Mouse (Mus musculus) midbrain, embryonic 11.5 days (tissue): ENCODE results near the gene Gm26661. TPM values are rescaled to one million over a fixed set of nuclear protein-coding genes. Genes with fewer than 3 reads are reported as not detected.

Experiments used
- ATAC-seq: fragments of 200-750 bp; cut with Nextera tagmentation; 2 replicates; pipeline ENCODE4 v1.8.0; 2017; ENCODE audit warnings: moderate TSS enrichment, moderate library complexity; ENCODE audit not compliant: low FRiP score
- DNase-seq: peaks from one replicate; pipeline ENCODE4 v3.0.0; 2015; ENCODE audit warnings: low spot score; ENCODE audit errors: missing footprints
- H3K27ac ChIP-seq: fragments of 300-500 bp; sonication (generic); 2 replicates; pipeline ENCODE4 v1.5.1; 2014; ENCODE audit warnings: low read depth, low read length
- H3K27me3 ChIP-seq: fragments of 300-500 bp; sonication (generic); 2 replicates; pipeline ENCODE4 v1.6.1; 2014; ENCODE audit warnings: mild to moderate bottlenecking, low read length, moderate library complexity, mixed read lengths; ENCODE audit not compliant: control insufficient read depth, insufficient read depth
- H3K36me3 ChIP-seq: fragments of 300-500 bp; sonication (generic); 2 replicates; pipeline ENCODE4 v1.6.1; 2014; ENCODE audit warnings: mild to moderate bottlenecking, low read length, moderate library complexity, mixed read lengths; ENCODE audit not compliant: control insufficient read depth, insufficient read depth
- H3K4me1 ChIP-seq: fragments of 300-500 bp; sonication (generic); 2 replicates; pipeline ENCODE4 v1.6.1; 2014; ENCODE audit warnings: low read length; ENCODE audit not compliant: control insufficient read depth, insufficient read depth
- H3K4me2 ChIP-seq: fragments of 300-500 bp; sonication (generic); 2 replicates; pipeline ENCODE4 v1.6.1; 2014; ENCODE audit warnings: mild to moderate bottlenecking, moderate library complexity
- H3K4me3 ChIP-seq: fragments of 300-500 bp; sonication (generic); 2 replicates; pipeline ENCODE4 v1.5.1; 2014; ENCODE audit warnings: low read depth, low read length
- H3K9ac ChIP-seq: fragments of 300-500 bp; sonication (generic); 2 replicates; pipeline ENCODE4 v1.6.1; 2014; ENCODE audit warnings: low read length
- H3K9me3 ChIP-seq: fragments of 300-500 bp; sonication (generic); 2 replicates; pipeline ENCODE4 v1.6.1; 2016; ENCODE audit warnings: low read length; ENCODE audit not compliant: control insufficient read depth
- WGBS: fragments of 180-500 bp; shearing (Covaris S2); extraction: QIAGEN DNeasy Blood & Tissue Kit; methylation state at CpG from one replicate; pipeline ENCODE4 v1.1.7; 2014; 5-methylcytosine and 5-hydroxymethylcytosine counted together
- polyA plus RNA-seq: library from polyadenylated mRNA; unstranded; fragments of >200 nt; fragmentation: Nextera tagmentation; extraction: Ambion mirVana; gene quantifications from 2 replicates; pipeline ENCODE4 v1.2.1, GENCODE M21; 2014

Gene Gm26661
- polyA plus RNA-seq, 1 experiment from 2014 or later, result not detected

GRCm38 (mm10) chr14:7818463-7819121 lies 27.2 kb downstream of the Gm26661 start:
- H3K27ac ChIP-seq, result no peak overlapping the region
- DNase-seq, result no peak
- H3K4me1 ChIP-seq, result peaks cover 10% of the 10 kb centered on the region
- H3K4me3 ChIP-seq, result peak overlapping the region; percentile 61
- peak; percentile 49 for ATAC-seq
- WGBS, result 1% methylated on average over 36 of the region's 36 CpGs
- no peaks in the 10 kb centered on the region for H3K9me3 ChIP-seq
- H3K9ac ChIP-seq, result peak overlapping the region; percentile 81
- no peaks in the 10 kb centered on the region for H3K27me3 ChIP-seq
- peak overlapping the region; percentile 98 for H3K4me2 ChIP-seq
- H3K36me3 ChIP-seq, result no peaks in the 10 kb centered on the region

GRCm38 (mm10) chr14:7819446-7819845 lies 28.1 kb downstream of the Gm26661 start:
- H3K36me3 ChIP-seq, result no peaks in the 10 kb centered on the region
- H3K9me3 ChIP-seq, result no peaks in the 10 kb centered on the region
- DNase-seq (no peak), ATAC-seq (no peak)
- WGBS, result 78% methylated on average over 5 of the region's 5 CpGs
- H3K4me2 ChIP-seq, result peak overlapping the region; percentile 98
- H3K9ac ChIP-seq, result no peak overlapping the region
- no peak overlapping the region for H3K27ac ChIP-seq
- H3K27me3 ChIP-seq, result no peaks in the 10 kb centered on the region
- peaks cover 10% of the 10 kb centered on the region for H3K4me1 ChIP-seq
- peak overlapping the region; percentile 61; the same call in 1 of the 2 replicates for H3K4me3 ChIP-seq

GRCm38 (mm10) chr14:7821341-7821740 lies 30.0 kb downstream of the Gm26661 start:
- 80% methylated on average over 8 of the region's 8 CpGs for WGBS
- ATAC-seq, result no peak
- H3K9ac ChIP-seq, result no peak overlapping the region
- peaks cover 16% of the 10 kb centered on the region for H3K4me1 ChIP-seq
- no peaks in the 10 kb centered on the region for H3K27me3 ChIP-seq
- no peaks in the 10 kb centered on the region for H3K36me3 ChIP-seq
- DNase-seq, result peak; percentile 68
- H3K4me3 ChIP-seq, result no peak overlapping the region
- H3K9me3 ChIP-seq, result no peaks in the 10 kb centered on the region
- no peak overlapping the region for H3K27ac ChIP-seq
- H3K4me2 ChIP-seq, result no peak overlapping the region

GRCm38 (mm10) chr14:7822693-7823092 lies 31.3 kb downstream of the Gm26661 start:
- Histone ChIP-seq H3K27ac (no peak overlapping the region), H3K9ac (no peak overlapping the region), H3K4me1 (peaks cover 18% of the 10 kb centered on the region), H3K9me3 (no peaks in the 10 kb centered on the region), H3K4me3 (no peak overlapping the region), H3K4me2 (no peak overlapping the region), H3K36me3 (no peaks in the 10 kb centered on the region), H3K27me3 (no peaks in the 10 kb centered on the region)
- WGBS, result 44% methylated on average over 7 of the region's 7 CpGs
- ATAC-seq (no peak), DNase-seq (peak; percentile 88)

GRCm38 (mm10) chr14:7824651-7825268 lies 33.4 kb downstream of the Gm26661 start:
- ATAC-seq (no peak), DNase-seq (no peak)
- Histone ChIP-seq H3K9ac (no peak overlapping the region), H3K27ac (no peak overlapping the region), H3K4me3 (no peak overlapping the region), H3K4me2 (no peak overlapping the region), H3K9me3 (no peaks in the 10 kb centered on the region), H3K4me1 (peaks cover 8% of the 10 kb centered on the region), H3K36me3 (no peaks in the 10 kb centered on the region), H3K27me3 (no peaks in the 10 kb centered on the region)
- WGBS, result 80% methylated on average over 8 of the region's 8 CpGs

- 45% methylated on average over 10 of the region's 10 CpGs for WGBS
Measured at GRCm38 (mm10) chr14:7826151-7826937, 35.0 kb downstream of the Gm26661 start.

GRCm38 (mm10) chr14:7829181-7829580 lies 37.8 kb downstream of the Gm26661 start:
- no peaks in the 10 kb centered on the region for H3K9me3 ChIP-seq
- WGBS, result 91% methylated on average over 2 of the region's 2 CpGs
- H3K4me2 ChIP-seq, result no peak overlapping the region
- no peak overlapping the region for H3K9ac ChIP-seq
- H3K27ac ChIP-seq, result no peak overlapping the region
- H3K36me3 ChIP-seq, result no peaks in the 10 kb centered on the region
- no peaks in the 10 kb centered on the region for H3K27me3 ChIP-seq
- H3K4me1 ChIP-seq, result peaks cover 8% of the 10 kb centered on the region
- no peak overlapping the region for H3K4me3 ChIP-seq
- no peak for DNase-seq
- ATAC-seq, result no peak

More at GRCm38 (mm10) chr14:7826151-7826937, 35.0 kb downstream of the Gm26661 start:
- Histone ChIP-seq H3K27ac (peak overlapping the region; percentile 37), H3K4me1 (peaks cover 8% of the 10 kb centered on the region), H3K36me3 (no peaks in the 10 kb centered on the region), H3K27me3 (no peaks in the 10 kb centered on the region), H3K9me3 (no peaks in the 10 kb centered on the region), H3K4me2 (no peak overlapping the region), H3K9ac (peak overlapping the region; percentile 26), H3K4me3 (no peak overlapping the region)
- DNase-seq (peak; percentile 85), ATAC-seq (peak; percentile 67)

- no peak overlapping the region for H3K27ac ChIP-seq
- H3K4me1 ChIP-seq, result no peaks in the 10 kb centered on the region
- H3K4me3 ChIP-seq, result no peak overlapping the region
- 79% methylated on average over 1 of the region's 1 CpGs for WGBS
- H3K4me2 ChIP-seq, result no peak overlapping the region
- no peaks in the 10 kb centered on the region for H3K27me3 ChIP-seq
- no peak for DNase-seq
- no peak for ATAC-seq
- H3K36me3 ChIP-seq, result no peaks in the 10 kb centered on the region
- H3K9ac ChIP-seq, result no peak overlapping the region
- H3K9me3 ChIP-seq, result no peaks in the 10 kb centered on the region
Measured at GRCm38 (mm10) chr14:7831770-7832439, 40.5 kb downstream of the Gm26661 start.
